Mouse (Mus musculus): ENCODE data around the gene Dcaf1.

Gene Dcaf1

GRCm38 (mm10) chr9:106908174-106908573 is 86.5 kb downstream of the Dcaf1 start:
- DNase-seq (ENCODE audit: extremely low spot score): no peak

- DNase-seq (ENCODE audit: extremely low spot score): no peak
Observed at GRCm38 (mm10) chr9:106908715-106909114, 87.0 kb downstream of the Dcaf1 start.

DNA sequence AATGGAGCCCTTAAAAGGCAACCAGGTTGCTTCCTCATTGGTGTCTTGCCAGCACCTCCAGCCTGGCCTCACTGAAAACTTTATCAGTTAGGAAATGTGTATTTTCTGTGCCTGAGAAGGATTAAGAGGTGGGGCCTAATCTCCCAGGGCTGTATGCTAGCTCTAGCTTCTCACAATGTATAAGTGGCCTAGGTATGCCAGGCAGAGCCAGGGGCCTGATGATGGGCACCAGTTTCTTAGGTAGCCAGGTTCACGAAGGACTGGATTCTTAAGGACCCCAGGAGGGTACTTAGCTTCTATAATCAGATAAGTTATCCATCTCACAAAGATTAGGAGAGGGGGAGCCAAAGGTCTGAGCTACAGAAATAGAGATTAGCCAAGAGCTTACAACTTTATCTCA is 90.0 kb downstream of the Dcaf1 start:
- DNase-seq (ENCODE audit: extremely low spot score): no peak

DNA sequence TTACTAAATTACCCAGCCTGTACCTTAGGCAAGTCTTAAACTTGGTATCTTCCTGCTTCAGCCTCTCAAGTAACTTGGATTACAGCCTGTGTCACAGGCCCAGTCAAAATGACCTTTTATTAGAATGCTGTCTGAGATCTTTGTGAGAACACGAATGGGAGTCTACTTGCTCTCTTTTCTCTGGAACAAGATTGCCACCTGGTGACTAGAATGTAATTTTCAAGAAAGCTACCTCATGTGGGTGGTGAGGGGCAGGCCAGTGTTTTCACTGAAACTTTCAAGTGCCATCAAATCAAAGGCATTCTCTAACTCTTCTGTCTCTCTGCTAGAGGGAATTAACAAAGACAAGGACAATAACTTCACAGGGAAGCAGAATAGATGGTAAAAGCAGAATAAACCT is 92.1 kb downstream of the Dcaf1 start:
- no peak for DNase-seq (ENCODE audit: extremely low spot score)

- DNase-seq (ENCODE audit: extremely low spot score): no peak
Observed at GRCm38 (mm10) chr9:106914878-106915277, 93.2 kb downstream of the Dcaf1 start.
